Mouse (Mus musculus) testis, postnatal 10 days (tissue): ENCODE measurements around the gene Esrrg.

ENCODE experiments used
- DNase-seq: peaks from one replicate; pipeline ENCODE4 v3.0.0; 2021; ENCODE audit warnings: low spot score

Esrrg gene

GRCm38 (mm10) chr1:187649871-187650270, 41.3 kb downstream of the Esrrg start:
- no peak for DNase-seq

- DNase-seq = no peak
Measured at GRCm38 (mm10) chr1:187650786-187651687, 42.4 kb downstream of the Esrrg start.

GRCm38 (mm10) chr1:187651688-187652241, 43.2 kb downstream of the Esrrg start:
- DNase-seq = no peak

GRCm38 (mm10) chr1:187652445-187652844, 43.9 kb downstream of the Esrrg start:
- DNase-seq = no peak

GRCm38 (mm10) chr1:187653390-187653789, 44.8 kb downstream of the Esrrg start:
- no peak for DNase-seq

- DNase-seq = no peak
Measured at GRCm38 (mm10) chr1:187660963-187661362, 52.4 kb downstream of the Esrrg start.

- no peak for DNase-seq
Measured at GRCm38 (mm10) chr1:187662083-187662609, 53.6 kb downstream of the Esrrg start.

- no peak for DNase-seq
Measured at GRCm38 (mm10) chr1:187663376-187663775, 54.8 kb downstream of the Esrrg start.

GRCm38 (mm10) chr1:187664261-187664660, 55.7 kb downstream of the Esrrg start:
- DNase-seq = no peak

- no peak for DNase-seq
Measured at GRCm38 (mm10) chr1:187665901-187666600, 57.5 kb downstream of the Esrrg start.

- DNase-seq = no peak
Measured at GRCm38 (mm10) chr1:187669746-187670145, 61.2 kb downstream of the Esrrg start.

- DNase-seq = no peak
Measured at GRCm38 (mm10) chr1:187672446-187672845, 63.9 kb downstream of the Esrrg start.

- DNase-seq = no peak
Measured at GRCm38 (mm10) chr1:187674771-187675186, 66.2 kb downstream of the Esrrg start.

GRCm38 (mm10) chr1:187676626-187677025, 68.0 kb downstream of the Esrrg start:
- DNase-seq = no peak

- no peak for DNase-seq
Measured at GRCm38 (mm10) chr1:187679246-187679645, 70.7 kb downstream of the Esrrg start.

- DNase-seq = no peak
Measured at GRCm38 (mm10) chr1:187684519-187684918, 75.9 kb downstream of the Esrrg start.

- DNase-seq = no peak
Measured at GRCm38 (mm10) chr1:187691846-187692525, 83.4 kb downstream of the Esrrg start.

- no peak for DNase-seq
Measured at GRCm38 (mm10) chr1:187694865-187695264, 86.3 kb downstream of the Esrrg start.

- no peak for DNase-seq
Measured at GRCm38 (mm10) chr1:187698201-187698600, 89.6 kb downstream of the Esrrg start.

- no peak for DNase-seq
Measured at GRCm38 (mm10) chr1:187700963-187701362, 92.4 kb downstream of the Esrrg start.

GRCm38 (mm10) chr1:187704921-187705320, 96.3 kb downstream of the Esrrg start:
- no peak for DNase-seq

- no peak for DNase-seq
Measured at GRCm38 (mm10) chr1:187705348-187705747, 96.8 kb downstream of the Esrrg start.
